Mouse (Mus musculus) liver, embryonic 12.5 days (tissue): Measurements from ENCODE around the gene Mpi. TPM values are rescaled to one million over a fixed set of nuclear protein-coding genes. Genes with fewer than 3 reads are reported as not detected.

Experiments used
- ATAC-seq: fragments of 200-750 bp; cut with Nextera tagmentation; 2 replicates; pipeline ENCODE4 v1.8.0; 2017; ENCODE audit warnings: moderate number of reproducible peaks, mild to moderate bottlenecking, moderate library complexity
- H3K27ac ChIP-seq: fragments of 300-500 bp; sonication (generic); 2 replicates; pipeline ENCODE4 v1.5.1; 2016; ENCODE audit warnings: mild to moderate bottlenecking
- H3K27me3 ChIP-seq: fragments of 300-500 bp; sonication (generic); replicated peaks from 2 replicates; pipeline ENCODE4 v1.6.1; 2016; ENCODE audit warnings: mild to moderate bottlenecking, moderate library complexity
- H3K36me3 ChIP-seq: fragments of 300-500 bp; sonication (generic); 2 replicates; pipeline ENCODE4 v1.6.1; 2016; ENCODE audit warnings: mild to moderate bottlenecking, moderate library complexity
- H3K4me1 ChIP-seq: fragments of 300-500 bp; sonication (generic); 2 replicates; pipeline ENCODE4 v1.6.1; 2016
- H3K4me2 ChIP-seq: fragments of 300-500 bp; sonication (generic); 2 replicates; pipeline ENCODE4 v1.6.1; 2016; ENCODE audit warnings: mild to moderate bottlenecking, moderate library complexity
- H3K4me3 ChIP-seq: fragments of 300-500 bp; sonication (generic); 2 replicates; pipeline ENCODE4 v1.5.1; 2016; ENCODE audit warnings: mild to moderate bottlenecking, moderate library complexity
- H3K9ac ChIP-seq: fragments of 300-500 bp; sonication (generic); 2 replicates; pipeline ENCODE4 v1.6.1; 2016; ENCODE audit warnings: mild to moderate bottlenecking, moderate library complexity
- H3K9me3 ChIP-seq: fragments of 300-500 bp; sonication (generic); replicated peaks from 2 replicates; pipeline ENCODE4 v1.6.1; 2016; ENCODE audit warnings: mild to moderate bottlenecking, moderate library complexity
- WGBS: fragments of 180-500 bp; shearing (Covaris S2); methylation state at CpG from one replicate; pipeline ENCODE4 v1.1.7; 2016; ENCODE audit not compliant: insufficient replicate concordance; 5-methylcytosine and 5-hydroxymethylcytosine counted together
- polyA plus RNA-seq: library from polyadenylated mRNA; unstranded; fragments of >200 nt; fragmentation: Nextera tagmentation; extraction: Ambion mirVana; gene quantifications from 2 replicates; pipeline ENCODE4 v1.2.1, GENCODE M21; 2016

Gene Mpi
- polyA plus RNA-seq, 1 experiment from 2014 or later, result 17.7 TPM

- H3K9ac ChIP-seq, result peak within 1 kb of the TSS; percentile 70
- H3K4me2 ChIP-seq, result peak within 1 kb of the TSS; percentile 83
- peak; percentile 99 for ATAC-seq
- H3K36me3 ChIP-seq, result no peaks in the 10 kb centered on the region
- WGBS, result under 1% methylated on average over 37 of the region's 37 CpGs
- peak within 1 kb of the TSS; percentile 63 for H3K27ac ChIP-seq
- peaks cover 4% of the 10 kb centered on the region; the same call in 1 of the 2 replicates for H3K27me3 ChIP-seq
- H3K4me1 ChIP-seq, result peaks cover 47% of the 10 kb centered on the region
- peak within 1 kb of the TSS; percentile 68 for H3K4me3 ChIP-seq
- H3K9me3 ChIP-seq, result no peaks in the 10 kb centered on the region
These were observed 8.5 kb upstream of the Mpi start, which contains the start of gene Scamp2 for GRCm38 (mm10) chr9:57560861-57561710. Scamp2 (plus strand) TSS chr9:57560943.

GRCm38 (mm10) chr9:57560263-57560662 is 7.7 kb upstream of the Mpi start:
- peaks cover 40% of the 10 kb centered on the region for H3K4me1 ChIP-seq
- ATAC-seq, result no peak
- peak overlapping the region; percentile 63; the same call in 1 of the 2 replicates for H3K27ac ChIP-seq
- no peaks in the 10 kb centered on the region for H3K9me3 ChIP-seq
- WGBS, result 25% methylated on average over 7 of the region's 7 CpGs
- H3K27me3 ChIP-seq, result peaks cover 4% of the 10 kb centered on the region; the same call in 1 of the 2 replicates
- H3K4me3 ChIP-seq, result peak overlapping the region; percentile 68
- peak overlapping the region; percentile 70; the same call in 1 of the 2 replicates for H3K9ac ChIP-seq
- H3K4me2 ChIP-seq, result peak overlapping the region; percentile 83
- H3K36me3 ChIP-seq, result no peaks in the 10 kb centered on the region

GRCm38 (mm10) chr9:57559568-57559967 is 7.0 kb upstream of the Mpi start:
- 48% methylated on average over 2 of the region's 2 CpGs for WGBS
- Histone ChIP-seq H3K36me3 (no peaks in the 10 kb centered on the region), H3K4me3 (no peak overlapping the region), H3K4me1 (peaks cover 36% of the 10 kb centered on the region), H3K9ac (no peak overlapping the region), H3K9me3 (no peaks in the 10 kb centered on the region), H3K4me2 (no peak overlapping the region), H3K27ac (no peak overlapping the region), H3K27me3 (peaks cover 4% of the 10 kb centered on the region; the same call in 1 of the 2 replicates)
- ATAC-seq, result no peak

- no peak overlapping the region for H3K9ac ChIP-seq
- 65% methylated on average over 4 of the region's 4 CpGs for WGBS
- peaks cover 4% of the 10 kb centered on the region; the same call in 1 of the 2 replicates for H3K27me3 ChIP-seq
- H3K9me3 ChIP-seq, result no peaks in the 10 kb centered on the region
- no peak overlapping the region for H3K4me2 ChIP-seq
- H3K36me3 ChIP-seq, result no peaks in the 10 kb centered on the region
- H3K27ac ChIP-seq, result no peak overlapping the region
- H3K4me3 ChIP-seq, result no peak overlapping the region
- peaks cover 32% of the 10 kb centered on the region for H3K4me1 ChIP-seq
- ATAC-seq, result no peak
These were observed 6.1 kb upstream of the Mpi start for GRCm38 (mm10) chr9:57558625-57559024.

GRCm38 (mm10) chr9:57557215-57557614 is 4.7 kb upstream of the Mpi start:
- Histone ChIP-seq H3K9ac (no peak overlapping the region), H3K27ac (no peak overlapping the region), H3K9me3 (no peaks in the 10 kb centered on the region), H3K4me2 (no peak overlapping the region), H3K27me3 (peaks cover 4% of the 10 kb centered on the region; the same call in 1 of the 2 replicates), H3K4me3 (no peak overlapping the region), H3K4me1 (peaks cover 24% of the 10 kb centered on the region), H3K36me3 (no peaks in the 10 kb centered on the region)
- ATAC-seq, result no peak
- 70% methylated on average over 3 of the region's 3 CpGs for WGBS

- peaks cover 22% of the 10 kb centered on the region for H3K4me1 ChIP-seq
- peaks cover 4% of the 10 kb centered on the region; the same call in 1 of the 2 replicates for H3K27me3 ChIP-seq
- H3K9me3 ChIP-seq, result no peaks in the 10 kb centered on the region
- 68% methylated on average over 3 of the region's 3 CpGs for WGBS
- H3K4me2 ChIP-seq, result no peak overlapping the region
- H3K4me3 ChIP-seq, result no peak overlapping the region
- H3K27ac ChIP-seq, result no peak overlapping the region
- ATAC-seq, result no peak
- H3K9ac ChIP-seq, result no peak overlapping the region
- no peaks in the 10 kb centered on the region; the same call in 1 of the 2 replicates for H3K36me3 ChIP-seq
These were observed 2.2 kb upstream of the Mpi start for GRCm38 (mm10) chr9:57554753-57555152.

- H3K4me1 ChIP-seq, result peaks cover 28% of the 10 kb centered on the region
- no peak; the same call in 1 of the 2 replicates for ATAC-seq
- H3K36me3 ChIP-seq, result peaks cover 14% of the 10 kb centered on the region
- H3K9me3 ChIP-seq, result no peaks in the 10 kb centered on the region
- 73% methylated on average over 11 of the region's 11 CpGs for WGBS
- no peak overlapping the region for H3K27ac ChIP-seq
- H3K4me3 ChIP-seq, result no peak overlapping the region; the same call in 1 of the 2 replicates
- no peaks in the 10 kb centered on the region for H3K27me3 ChIP-seq
- H3K9ac ChIP-seq, result no peak overlapping the region
- H3K4me2 ChIP-seq, result peak overlapping the region; percentile 79
These were observed 556 bp upstream of the Mpi start for GRCm38 (mm10) chr9:57553119-57553518.

GRCm38 (mm10) chr9:57550126-57550862 is 2.3 kb downstream of the Mpi start:
- Histone ChIP-seq H3K4me2 (no peak overlapping the region), H3K4me1 (peaks cover 40% of the 10 kb centered on the region), H3K4me3 (no peak overlapping the region), H3K9ac (no peak overlapping the region), H3K36me3 (peaks cover 26% of the 10 kb centered on the region), H3K27ac (no peak overlapping the region), H3K9me3 (no peaks in the 10 kb centered on the region), H3K27me3 (no peaks in the 10 kb centered on the region)
- ATAC-seq, result no peak
- WGBS, result 80% methylated on average over 11 of the region's 11 CpGs

- 91% methylated on average over 4 of the region's 4 CpGs for WGBS
- H3K4me1 ChIP-seq, result peaks cover 40% of the 10 kb centered on the region
- H3K36me3 ChIP-seq, result peaks cover 37% of the 10 kb centered on the region
- H3K27me3 ChIP-seq, result no peaks in the 10 kb centered on the region
- no peaks in the 10 kb centered on the region for H3K9me3 ChIP-seq
- no peak overlapping the region for H3K4me2 ChIP-seq
- H3K27ac ChIP-seq, result no peak overlapping the region
- H3K9ac ChIP-seq, result no peak overlapping the region
- H3K4me3 ChIP-seq, result no peak overlapping the region
- no peak for ATAC-seq
These were observed 3.4 kb downstream of the Mpi start for GRCm38 (mm10) chr9:57549186-57549585.

GRCm38 (mm10) chr9:57547869-57548268 is 4.7 kb downstream of the Mpi start:
- H3K4me1 ChIP-seq, result peaks cover 36% of the 10 kb centered on the region
- H3K4me2 ChIP-seq, result peak overlapping the region; percentile 27
- no peak for ATAC-seq
- peaks cover 50% of the 10 kb centered on the region for H3K36me3 ChIP-seq
- no peaks in the 10 kb centered on the region for H3K9me3 ChIP-seq
- no peak overlapping the region for H3K27ac ChIP-seq
- H3K9ac ChIP-seq, result no peak overlapping the region
- WGBS, result 81% methylated on average over 11 of the region's 11 CpGs
- no peaks in the 10 kb centered on the region for H3K27me3 ChIP-seq
- no peak overlapping the region for H3K4me3 ChIP-seq

GRCm38 (mm10) chr9:57547287-57547686 is 5.3 kb downstream of the Mpi start:
- peaks cover 56% of the 10 kb centered on the region for H3K36me3 ChIP-seq
- peaks cover 34% of the 10 kb centered on the region for H3K4me1 ChIP-seq
- no peaks in the 10 kb centered on the region for H3K27me3 ChIP-seq
- H3K4me3 ChIP-seq, result no peak overlapping the region
- 0 out of 2 replicates have a peak overlapping the region, but pooled peaks have one; percentile 15 for H3K27ac ChIP-seq
- peak overlapping the region; percentile 27 for H3K4me2 ChIP-seq
- peak; percentile 45; the same call in 1 of the 2 replicates for ATAC-seq
- no peaks in the 10 kb centered on the region for H3K9me3 ChIP-seq
- H3K9ac ChIP-seq, result no peak overlapping the region
- WGBS, result 26% methylated on average over 5 of the region's 5 CpGs

- 68% methylated on average over 3 of the region's 3 CpGs for WGBS
- H3K4me3 ChIP-seq, result no peak overlapping the region
- no peaks in the 10 kb centered on the region for H3K9me3 ChIP-seq
- no peaks in the 10 kb centered on the region for H3K27me3 ChIP-seq
- ATAC-seq, result no peak
- H3K9ac ChIP-seq, result no peak overlapping the region
- H3K27ac ChIP-seq, result no peak overlapping the region
- peaks cover 82% of the 10 kb centered on the region for H3K36me3 ChIP-seq
- H3K4me2 ChIP-seq, result no peak overlapping the region
- peaks cover 25% of the 10 kb centered on the region for H3K4me1 ChIP-seq
These were observed 8.6 kb downstream of the Mpi start for GRCm38 (mm10) chr9:57543951-57544350.
